Mouse (Mus musculus): ENCODE data around the gene Fam71a. TPM values are rescaled to one million over a fixed set of nuclear protein-coding genes. Genes with fewer than 3 reads are reported as not detected.

Fam71a gene
- polyA plus RNA-seq, 2 experiments = not detected

- H3K4me1 ChIP-seq (replicated peaks; ENCODE audit: control insufficient read depth in 2 of 2, insufficient read depth in 2 of 2, low read length in 1 of 2) = peaks cover 0 to 15% of the 10 kb centered on the region in 2 experiments; a peak in 2 of 4 replicates
- H3K27ac ChIP-seq = no peak overlapping the region
- no peaks in the 10 kb centered on the region for H3K9me3 ChIP-seq (ENCODE audit: control insufficient read depth, low read length)
- H3K27me3 ChIP-seq (ENCODE audit: control insufficient read depth, insufficient read depth, low read length) = no peaks in the 10 kb centered on the region; the same call in 1 of the 2 replicates
- no peak overlapping the region for H3K9ac ChIP-seq (replicated peaks)
- no peak overlapping the region for H3K4me2 ChIP-seq (ENCODE audit: low read depth)
- H3K4me3 ChIP-seq (ENCODE audit: insufficient read depth in 1 of 2, low read depth in 2 of 2, low read length in 2 of 2) = no peak overlapping the region
- 62% methylated on average over 2 of the region's 2 CpGs for WGBS (ENCODE audit: insufficient replicate concordance)
- DNase-seq (ENCODE audit: low read depth in 3 of 3, low spot score in 3 of 3) (no peak), ATAC-seq (ENCODE audit: insufficient read depth) (no peak)
- TF ChIP-seq CTCF (IDR thresholded peaks at IDR 0.05; ENCODE audit: low read depth) (no peak), EP300 (IDR thresholded peaks at IDR 0.05; ENCODE audit: low read depth) (no peak)
- no peaks in the 10 kb centered on the region for H3K36me3 ChIP-seq (replicated peaks; ENCODE audit: control insufficient read depth, insufficient read depth, low read depth)
Observed at GRCm38 (mm10) chr1:191131692-191132091, 32.9 kb downstream of the Fam71a start.

GRCm38 (mm10) chr1:191125811-191126638 is 38.6 kb downstream of the Fam71a start:
- ATAC-seq (ENCODE audit: insufficient read depth) = peak; percentile 80
- Histone ChIP-seq H3K27me3 (ENCODE audit: control insufficient read depth, insufficient read depth, low read length) (no peaks in the 10 kb centered on the region), H3K4me1 (replicated peaks; ENCODE audit: control insufficient read depth in 2 of 2, insufficient read depth in 2 of 2, low read length in 1 of 2) (no peaks in the 10 kb centered on the region), H3K4me2 (ENCODE audit: low read depth) (peak overlapping the region; percentile 43), H3K4me3 (ENCODE audit: insufficient read depth in 1 of 2, low read depth in 2 of 2, low read length in 2 of 2) (0 out of 4 replicates have a peak overlapping the region, but pooled peaks of 1 of the 2 experiments have one; percentile 1), H3K27ac (no peak overlapping the region), H3K9ac (replicated peaks) (no peak overlapping the region), H3K36me3 (replicated peaks; ENCODE audit: control insufficient read depth, insufficient read depth, low read depth) (no peaks in the 10 kb centered on the region), H3K9me3 (ENCODE audit: control insufficient read depth, low read length) (no peaks in the 10 kb centered on the region)
- TF ChIP-seq CTCF (IDR thresholded peaks at IDR 0.05; ENCODE audit: low read depth) = peak; percentile 88
- TF ChIP-seq EP300 (IDR thresholded peaks at IDR 0.05; ENCODE audit: low read depth) = no peak
- 8% methylated on average over 38 of the region's 38 CpGs for WGBS (ENCODE audit: insufficient replicate concordance)
- DNase-seq (ENCODE audit: low read depth in 3 of 3, low spot score in 3 of 3) = peak in 1 of 3 experiments; percentile 31

GRCm38 (mm10) chr1:191124288-191124687 is 40.3 kb downstream of the Fam71a start:
- ATAC-seq (ENCODE audit: insufficient read depth) = no peak
- Histone ChIP-seq H3K4me2 (ENCODE audit: low read depth) (no peak overlapping the region), H3K4me1 (replicated peaks; ENCODE audit: control insufficient read depth in 2 of 2, insufficient read depth in 2 of 2, low read length in 1 of 2) (no peaks in the 10 kb centered on the region), H3K27ac (no peak overlapping the region), H3K36me3 (replicated peaks; ENCODE audit: control insufficient read depth, insufficient read depth, low read depth) (no peaks in the 10 kb centered on the region), H3K27me3 (ENCODE audit: control insufficient read depth, insufficient read depth, low read length) (no peaks in the 10 kb centered on the region), H3K4me3 (ENCODE audit: insufficient read depth in 1 of 2, low read depth in 2 of 2, low read length in 2 of 2) (no peak overlapping the region), H3K9me3 (ENCODE audit: control insufficient read depth, low read length) (no peaks in the 10 kb centered on the region), H3K9ac (replicated peaks) (no peak overlapping the region)
- TF ChIP-seq EP300 (IDR thresholded peaks at IDR 0.05; ENCODE audit: low read depth) = no peak
- no peak for TF ChIP-seq CTCF (IDR thresholded peaks at IDR 0.05; ENCODE audit: low read depth)
- no peak for DNase-seq (ENCODE audit: low read depth in 3 of 3, low spot score in 3 of 3)
- 45% methylated on average over 4 of the region's 4 CpGs for WGBS (ENCODE audit: insufficient replicate concordance)

GRCm38 (mm10) chr1:191123696-191124095 is 40.9 kb downstream of the Fam71a start:
- WGBS (ENCODE audit: insufficient replicate concordance) = 45% methylated on average over 2 of the region's 2 CpGs

GRCm38 (mm10) chr1:191122744-191123143 is 41.9 kb downstream of the Fam71a start:
- Histone ChIP-seq H3K36me3 (replicated peaks; ENCODE audit: control insufficient read depth, insufficient read depth, low read depth) (no peaks in the 10 kb centered on the region), H3K9ac (replicated peaks) (no peak overlapping the region), H3K27ac (no peak overlapping the region), H3K9me3 (ENCODE audit: control insufficient read depth, low read length) (no peaks in the 10 kb centered on the region), H3K27me3 (ENCODE audit: control insufficient read depth, insufficient read depth, low read length) (no peaks in the 10 kb centered on the region), H3K4me2 (ENCODE audit: low read depth) (no peak overlapping the region), H3K4me1 (replicated peaks; ENCODE audit: control insufficient read depth in 2 of 2, insufficient read depth in 2 of 2, low read length in 1 of 2) (peaks cover 0 to 4% of the 10 kb centered on the region in 2 experiments; a peak in 2 of 4 replicates), H3K4me3 (ENCODE audit: insufficient read depth in 1 of 2, low read depth in 2 of 2, low read length in 2 of 2) (no peak overlapping the region)
- TF ChIP-seq EP300 (IDR thresholded peaks at IDR 0.05; ENCODE audit: low read depth) (no peak), CTCF (IDR thresholded peaks at IDR 0.05; ENCODE audit: low read depth) (no peak)
- 50% methylated on average over 3 of the region's 3 CpGs for whole genome bisulfite sequencing (ENCODE audit: insufficient replicate concordance)
- ATAC-seq (ENCODE audit: insufficient read depth) = no peak
- no peak for DNase-seq (ENCODE audit: low read depth in 3 of 3, low spot score in 3 of 3)

More at GRCm38 (mm10) chr1:191123696-191124095, 40.9 kb downstream of the Fam71a start:
- no peak overlapping the region for H3K4me3 ChIP-seq (ENCODE audit: insufficient read depth in 1 of 2, low read depth in 2 of 2, low read length in 2 of 2)
- no peaks in the 10 kb centered on the region for H3K36me3 ChIP-seq (replicated peaks; ENCODE audit: control insufficient read depth, insufficient read depth, low read depth)
- no peaks in the 10 kb centered on the region for H3K27me3 ChIP-seq (ENCODE audit: control insufficient read depth, insufficient read depth, low read length)
- ATAC-seq (ENCODE audit: insufficient read depth) (no peak), DNase-seq (ENCODE audit: low read depth in 3 of 3, low spot score in 3 of 3) (no peak)
- no peak overlapping the region for H3K9ac ChIP-seq (replicated peaks)
- H3K4me1 ChIP-seq (replicated peaks; ENCODE audit: control insufficient read depth in 2 of 2, insufficient read depth in 2 of 2, low read length in 1 of 2) = peaks cover 0 to 2% of the 10 kb centered on the region in 2 experiments; a peak in 2 of 4 replicates
- no peak for TF ChIP-seq CTCF (IDR thresholded peaks at IDR 0.05; ENCODE audit: low read depth)
- no peak overlapping the region for H3K4me2 ChIP-seq (ENCODE audit: low read depth)
- no peaks in the 10 kb centered on the region for H3K9me3 ChIP-seq (ENCODE audit: control insufficient read depth, low read length)
- H3K27ac ChIP-seq = no peak overlapping the region
